Mouse (Mus musculus) spleen, adult 2 months (tissue): ENCODE measurements at regions not wholly inside any gene's neighbourhood (a gene's known extent, or its start where the extent isn't known, plus 50 kb on each side); places are given as distances from the start of the nearest gene placed in this dataset.
A peak's percentile ranks its signal among the peaks of the same experiment; 100 is the strongest.

Experiments used
- DNase-seq, 2 experiments: peaks; one replicate each; pipeline versions ENCODE4 v3.0.0 to v3.0.0-alpha.2; 2012 to 2021; ENCODE audit warnings: low spot score in 2 of 2, low read depth in 1 of 2
- H3K27ac ChIP-seq: fragments of 200-500 bp; 2 replicates; pipeline ENCODE4 v1.5.1; 2012; ENCODE audit warnings: low read length, inconsistent platforms; ENCODE audit not compliant: insufficient read depth
- H3K27me3 ChIP-seq: fragments of 200-500 bp; 2 replicates; pipeline ENCODE4 v1.6.1; 2012; ENCODE audit warnings: mild to moderate bottlenecking, moderate library complexity, low read length, inconsistent platforms; ENCODE audit not compliant: control insufficient read depth, insufficient read depth
- H3K36me3 ChIP-seq: fragments of 200-500 bp; 2 replicates; pipeline ENCODE4 v1.6.1; 2012; ENCODE audit warnings: mild to moderate bottlenecking, low read length, inconsistent platforms; ENCODE audit not compliant: control insufficient read depth, insufficient read depth
- H3K4me1 ChIP-seq: fragments of 200-500 bp; 2 replicates; pipeline ENCODE4 v1.6.1; 2011; ENCODE audit warnings: inconsistent platforms; ENCODE audit not compliant: control insufficient read depth, insufficient read depth, insufficient read length
- H3K4me3 ChIP-seq: fragments of 200-500 bp; 2 replicates; pipeline ENCODE4 v1.5.1; 2011; ENCODE audit warnings: mild to moderate bottlenecking, inconsistent platforms; ENCODE audit not compliant: insufficient read depth, insufficient read length; ENCODE audit errors: extremely low read depth
- CTCF ChIP-seq: fragments of 200-500 bp; IDR thresholded peaks from 2 replicates; pipeline ENCODE4 v1.5.1; 2011; ENCODE audit warnings: mild to moderate bottlenecking, inconsistent platforms; ENCODE audit not compliant: insufficient read depth, insufficient read length, insufficient replicate concordance; ENCODE audit errors: extremely low read depth
- POLR2A ChIP-seq: fragments of 200-500 bp; IDR thresholded peaks from 2 replicates; pipeline ENCODE4 v1.6.1; 2011; ENCODE audit warnings: low read depth, low read length, inconsistent platforms
- WGBS: fragments of 180-500 bp; shearing (Covaris S2); methylation state at CpG from one replicate; pipeline ENCODE4 v1.1.7; 2018; 5-methylcytosine and 5-hydroxymethylcytosine counted together

DNA sequence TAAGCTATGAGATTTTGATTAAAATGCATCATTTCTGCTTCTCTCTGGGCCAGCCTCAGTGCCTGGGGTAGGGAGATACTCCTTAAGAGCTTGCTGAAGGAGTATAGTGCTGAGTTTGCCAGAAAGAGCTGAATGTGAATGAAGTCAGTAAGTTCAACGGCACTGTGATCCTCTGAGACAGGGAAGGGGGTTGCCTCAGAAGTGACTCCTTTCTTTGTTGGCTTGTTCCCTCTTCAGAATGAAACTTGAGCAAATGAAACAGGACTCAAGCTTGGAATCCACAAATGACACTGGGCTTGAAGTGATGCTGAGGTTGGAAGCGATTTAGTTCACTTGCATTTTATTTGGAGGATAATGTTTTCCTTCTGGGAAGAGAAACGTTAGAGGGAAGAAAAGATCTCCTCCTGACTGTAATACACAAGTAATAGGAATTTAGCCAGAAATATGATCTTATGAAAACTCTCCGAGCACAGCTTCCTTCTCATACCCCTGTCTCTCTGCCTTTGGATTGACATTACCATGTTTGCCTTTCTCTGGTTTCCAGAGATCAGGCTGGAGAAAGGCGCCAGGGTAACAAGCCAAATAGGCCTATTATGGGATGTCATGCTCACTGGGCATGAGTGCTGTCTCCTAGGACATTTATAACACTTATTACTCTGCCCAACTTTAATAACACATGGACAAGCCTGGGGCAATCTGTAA, 77.0 kb upstream of the Ubash3b start:
- Histone ChIP-seq H3K27me3 (0 out of 2 replicates have a peak, but pooled peaks cover 1% of the 10 kb centered on the region), H3K4me3 (no peak overlapping the region), H3K36me3 (no peaks in the 10 kb centered on the region), H3K27ac (no peak overlapping the region), H3K4me1 (no peaks in the 10 kb centered on the region)
- TF ChIP-seq CTCF (no peak), POLR2A (no peak)
- WGBS, result 83% methylated on average over 5 of the region's 5 CpGs
- no peak for DNase-seq

DNA sequence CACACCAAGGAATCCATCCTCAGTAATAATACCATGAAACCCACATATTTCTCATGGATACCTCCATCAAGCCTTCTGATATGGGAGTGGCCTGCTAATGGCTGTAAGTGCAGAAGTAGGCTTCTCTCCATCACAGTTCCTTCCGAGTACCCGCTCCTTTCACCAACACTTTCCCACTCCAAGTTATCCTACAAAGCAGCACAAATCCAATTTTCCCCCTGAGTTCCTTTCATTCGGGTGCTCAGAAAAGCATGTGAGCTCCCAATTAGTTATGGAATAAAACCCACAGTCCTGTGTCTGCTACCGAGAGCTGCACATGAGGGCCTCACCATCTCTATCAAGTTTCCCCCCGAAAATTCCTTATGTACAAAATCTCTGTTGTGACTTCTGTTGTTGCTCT, 75.8 kb upstream of the Ubash3b start:
- Histone ChIP-seq H3K4me1 (no peaks in the 10 kb centered on the region), H3K27ac (no peak overlapping the region), H3K4me3 (no peak overlapping the region), H3K27me3 (0 out of 2 replicates have a peak, but pooled peaks cover 1% of the 10 kb centered on the region), H3K36me3 (no peaks in the 10 kb centered on the region)
- WGBS, result 94% methylated on average over 5 of the region's 5 CpGs
- no peak for DNase-seq
- TF ChIP-seq CTCF (no peak), POLR2A (no peak)

DNA sequence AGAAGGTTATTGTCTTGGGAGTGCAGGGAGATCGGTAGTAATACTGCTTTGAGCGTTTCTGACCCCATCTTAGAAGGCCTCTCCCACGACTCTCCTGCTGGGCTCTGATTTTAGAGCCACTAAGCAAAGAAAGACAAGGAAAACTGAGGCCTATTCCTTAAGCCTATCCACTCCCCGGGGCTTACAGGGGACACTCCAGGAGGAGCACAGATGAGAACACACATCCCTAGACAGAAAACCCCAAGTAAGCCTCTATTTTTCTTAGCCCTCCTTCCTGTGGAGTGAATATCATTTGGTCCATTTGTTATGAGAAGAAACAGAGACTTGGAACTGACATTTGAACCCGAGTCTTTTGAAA, 67.7 kb upstream of the Ubash3b start:
- TF ChIP-seq POLR2A (no peak), CTCF (no peak)
- Histone ChIP-seq H3K36me3 (no peaks in the 10 kb centered on the region), H3K27me3 (no peaks in the 10 kb centered on the region), H3K4me1 (no peaks in the 10 kb centered on the region), H3K27ac (peak overlapping the region; percentile 26; the same call in 1 of the 2 replicates), H3K4me3 (peak overlapping the region; percentile 63)
- no peak for DNase-seq
- 34% methylated on average over 5 of the region's 5 CpGs for WGBS

DNA sequence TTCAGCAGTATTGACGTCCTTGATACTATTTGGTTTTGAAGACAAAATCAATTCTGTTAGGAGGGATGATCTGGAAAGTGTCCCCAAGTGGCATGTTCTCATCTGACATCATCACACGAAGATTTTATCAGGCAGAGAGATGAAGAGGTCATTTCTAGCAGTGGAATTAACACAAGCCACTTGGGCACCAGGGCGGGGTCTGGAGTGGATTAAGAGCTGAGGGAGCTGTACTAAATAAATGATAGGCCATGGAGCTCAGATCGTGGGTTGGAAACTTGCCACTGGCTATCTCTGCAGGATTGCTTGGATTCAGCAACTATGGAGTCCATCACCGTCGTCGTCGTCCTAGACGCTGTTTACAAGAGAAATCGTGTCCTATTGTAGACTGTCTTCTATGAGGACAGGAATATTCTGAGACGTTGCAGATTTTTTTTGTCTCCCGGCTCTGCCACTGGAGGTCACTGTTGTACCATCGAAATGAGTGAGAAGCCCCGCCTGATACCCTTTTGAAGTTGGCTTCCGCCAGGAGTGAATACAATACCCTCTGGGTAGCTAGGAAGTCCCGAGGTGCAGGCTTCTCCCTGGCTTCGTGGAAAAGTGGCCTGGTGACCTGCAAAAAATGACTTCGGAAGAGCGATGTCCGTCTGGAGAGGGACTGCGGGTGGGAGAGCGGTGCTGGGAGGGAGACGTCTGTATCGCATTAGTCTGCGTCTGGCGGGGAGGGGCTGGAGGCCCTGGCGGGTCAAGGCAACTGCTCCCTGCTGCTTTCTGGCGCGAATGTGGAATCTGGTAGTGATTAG, 67.1 kb upstream of the Ubash3b start:
- Histone ChIP-seq H3K27ac (peak overlapping the region; percentile 26; the same call in 1 of the 2 replicates), H3K4me1 (no peaks in the 10 kb centered on the region), H3K36me3 (no peaks in the 10 kb centered on the region), H3K27me3 (no peaks in the 10 kb centered on the region), H3K4me3 (peak overlapping the region; percentile 63)
- DNase-seq, result peak; percentile 60 to 80
- TF ChIP-seq CTCF, result peak; percentile 65; the same call in 1 of the 2 replicates
- no peak for TF ChIP-seq POLR2A
- 10% methylated on average over 29 of the region's 29 CpGs for WGBS

DNA sequence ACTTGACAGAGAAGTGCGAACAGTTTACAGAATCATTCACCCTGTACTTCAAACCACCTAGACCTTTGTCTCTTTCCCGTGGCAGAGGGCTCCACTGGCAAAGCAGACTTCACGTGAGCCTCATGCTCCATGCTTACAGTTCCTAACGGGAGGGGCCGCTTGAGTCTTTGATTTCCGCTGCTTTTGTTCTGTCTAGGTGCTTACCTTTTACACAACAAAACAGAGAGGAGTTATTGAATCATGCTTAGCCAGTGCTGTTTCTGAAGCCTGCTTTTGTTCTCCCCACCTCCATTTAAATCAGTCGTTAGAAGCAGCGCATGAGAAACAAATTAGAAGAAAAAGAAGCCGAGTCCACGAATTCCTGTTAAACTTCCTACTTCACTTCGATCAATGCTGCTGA, 61.9 kb upstream of the Ubash3b start:
- H3K4me3 ChIP-seq, result no peak overlapping the region
- H3K36me3 ChIP-seq, result no peaks in the 10 kb centered on the region
- H3K4me1 ChIP-seq, result peaks cover 3% of the 10 kb centered on the region; the same call in 1 of the 2 replicates
- no peak overlapping the region for H3K27ac ChIP-seq
- H3K27me3 ChIP-seq, result no peaks in the 10 kb centered on the region
- TF ChIP-seq CTCF (no peak), POLR2A (no peak)
- 81% methylated on average over 11 of the region's 11 CpGs for WGBS
- DNase-seq, result no peak

DNA sequence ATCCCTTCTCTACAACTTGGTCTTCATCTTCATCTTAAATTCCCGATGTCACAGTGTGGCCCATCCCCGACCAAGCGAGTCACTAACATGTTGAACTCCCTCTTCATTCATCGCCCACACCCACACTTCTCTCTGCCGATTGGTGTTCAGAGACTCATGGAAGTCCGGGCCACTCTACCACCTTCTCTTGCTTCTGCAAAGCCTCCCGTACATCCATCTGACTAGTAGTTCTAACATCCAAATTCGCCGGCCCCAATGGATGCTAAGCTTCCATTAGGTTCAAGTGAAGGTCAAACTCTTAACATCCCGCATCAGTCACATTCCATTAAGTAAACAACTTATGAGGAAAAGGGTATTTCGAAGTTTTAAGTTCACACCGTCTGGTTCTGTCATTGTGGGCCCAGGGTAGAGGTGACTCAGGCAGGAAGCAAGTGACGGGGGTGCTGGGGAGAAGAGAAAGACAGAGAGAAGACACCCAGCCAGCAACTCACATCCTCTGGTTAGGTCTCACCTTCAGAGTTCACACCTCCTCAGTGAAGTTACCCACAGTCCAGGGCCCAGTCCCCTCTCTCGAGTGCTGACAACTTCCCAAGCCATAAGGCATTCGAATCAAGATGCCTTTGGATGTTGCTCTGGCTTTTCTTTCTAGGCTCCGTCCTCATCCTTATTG, 61.0 kb upstream of the Ubash3b start:
- no peak overlapping the region for H3K27ac ChIP-seq
- TF ChIP-seq CTCF (no peak), POLR2A (no peak)
- H3K4me3 ChIP-seq, result no peak overlapping the region
- no peaks in the 10 kb centered on the region for H3K36me3 ChIP-seq
- no peaks in the 10 kb centered on the region for H3K27me3 ChIP-seq
- WGBS, result 81% methylated on average over 16 of the region's 16 CpGs
- no peak for DNase-seq
- H3K4me1 ChIP-seq, result peaks cover 3% of the 10 kb centered on the region; the same call in 1 of the 2 replicates

DNA sequence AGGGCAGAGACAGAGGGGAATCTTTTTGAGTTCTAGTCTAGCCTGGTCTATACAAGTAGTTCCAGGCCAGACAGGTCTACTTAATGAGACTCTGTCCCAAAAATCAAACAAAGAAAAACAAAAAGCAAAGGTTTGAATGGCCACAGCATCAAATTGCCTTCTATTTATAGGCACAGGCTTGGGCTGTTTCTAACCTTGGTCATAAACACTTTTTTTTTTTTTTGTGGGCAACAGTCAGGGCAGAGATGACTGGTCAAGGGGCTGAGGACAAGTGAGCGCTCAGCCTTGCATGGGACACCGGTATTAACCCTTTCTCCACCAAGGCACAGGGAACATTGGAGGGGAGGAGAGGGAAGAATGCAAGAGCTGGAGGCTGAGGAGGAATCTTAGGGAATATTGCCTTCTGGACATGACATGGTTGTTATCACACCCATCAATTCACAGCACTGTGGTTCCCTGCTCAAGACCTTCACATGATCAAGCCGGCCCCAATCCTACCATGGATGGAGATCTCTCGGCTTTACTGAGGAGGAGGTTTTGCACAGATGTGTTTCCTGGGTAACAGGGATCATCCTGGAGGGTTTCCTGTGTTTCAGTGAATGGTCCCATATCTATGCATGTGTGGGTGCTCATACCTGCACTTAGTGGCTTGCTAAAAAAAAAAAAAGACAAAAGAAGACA, 59.8 kb upstream of the Ubash3b start:
- Histone ChIP-seq H3K27me3 (no peaks in the 10 kb centered on the region), H3K4me3 (no peak overlapping the region), H3K4me1 (peaks cover 3% of the 10 kb centered on the region; the same call in 1 of the 2 replicates), H3K27ac (no peak overlapping the region), H3K36me3 (no peaks in the 10 kb centered on the region)
- DNase-seq, result no peak
- 86% methylated on average over 4 of the region's 4 CpGs for WGBS
- TF ChIP-seq CTCF (no peak), POLR2A (no peak)
